Mouse (Mus musculus): ENCODE results near the gene Olfr1394. TPM values are rescaled to one million over a fixed set of nuclear protein-coding genes. Genes with fewer than 3 reads are reported as not detected.

Gene Olfr1394
- not detected for polyA plus RNA-seq (2014; fragmentation: Illumina TruSeq; extraction: RNeasy Lipid Tissue Mini Kit (QIAGEN cat#74804))

DNA sequence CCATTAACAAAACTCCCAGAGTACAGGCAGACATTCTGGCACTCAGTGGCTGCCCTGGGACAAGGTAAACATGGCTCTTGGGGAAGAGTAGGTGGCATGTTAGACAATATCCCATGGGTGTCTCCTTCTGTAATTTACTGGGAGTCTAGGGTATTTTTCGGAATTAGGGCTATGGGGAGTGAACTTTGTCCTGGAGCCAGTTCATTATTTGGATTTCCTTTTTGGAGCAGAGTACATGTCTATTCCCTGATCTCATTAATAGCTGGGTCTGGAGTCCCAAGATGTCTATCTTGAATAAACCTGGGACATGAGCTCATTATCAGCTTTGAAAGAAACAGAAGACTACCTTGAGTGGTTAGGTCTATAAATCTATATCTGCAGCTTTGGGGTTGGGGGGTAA is at the start of gene Olfr1394:
Gene Olfr1394 (plus strand): TSS at position 301 of the 400 bp plus-strand sequence.

DNA sequence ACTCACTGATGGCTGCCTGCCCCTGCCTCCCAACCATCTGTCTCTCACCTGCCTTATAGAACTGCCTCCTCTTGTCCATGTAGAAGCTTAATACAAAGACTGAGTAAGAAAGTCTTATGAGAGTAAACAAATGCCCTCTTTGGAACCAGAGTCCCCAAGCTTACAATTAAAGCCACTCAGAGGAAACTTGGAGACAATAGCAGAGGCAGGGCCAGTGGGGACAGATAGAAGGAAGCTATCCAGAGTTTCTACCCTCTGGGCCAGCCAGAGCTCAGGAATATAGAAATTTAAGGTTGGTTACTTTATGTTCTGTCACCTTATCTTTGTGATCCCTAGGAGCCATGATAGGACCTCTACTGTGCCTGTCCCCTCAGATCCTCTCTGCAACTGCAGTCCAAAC is 39.4 kb upstream of the Olfr1394 start, which contains the start of gene Olfr1396:
Gene Olfr1396 (minus strand): TSS at position 101 of the 400 bp plus-strand sequence.

DNA sequence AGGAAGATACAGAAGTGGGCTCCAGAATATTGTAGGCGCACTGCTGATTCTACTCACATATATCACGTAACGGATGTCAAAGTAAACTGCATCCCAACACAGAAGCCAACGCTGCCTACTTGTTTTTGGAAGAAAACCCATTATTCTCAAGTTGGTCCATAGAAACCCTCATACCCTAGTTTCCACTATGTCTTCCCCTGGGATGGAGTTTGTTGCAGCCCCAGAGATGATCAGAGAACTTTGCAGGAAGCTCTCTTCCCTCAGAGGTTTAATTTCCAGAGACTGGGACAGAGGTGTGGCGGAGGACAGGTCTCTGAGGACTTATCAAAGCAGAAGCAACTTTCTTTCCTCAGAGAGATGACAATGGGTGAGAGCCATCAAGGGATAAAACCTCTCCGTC is 12.2 kb upstream of the Olfr1394 start, which contains the start of gene Olfr1395:
Gene Olfr1395 (plus strand): TSS at position 301 of the 400 bp plus-strand sequence.

DNA sequence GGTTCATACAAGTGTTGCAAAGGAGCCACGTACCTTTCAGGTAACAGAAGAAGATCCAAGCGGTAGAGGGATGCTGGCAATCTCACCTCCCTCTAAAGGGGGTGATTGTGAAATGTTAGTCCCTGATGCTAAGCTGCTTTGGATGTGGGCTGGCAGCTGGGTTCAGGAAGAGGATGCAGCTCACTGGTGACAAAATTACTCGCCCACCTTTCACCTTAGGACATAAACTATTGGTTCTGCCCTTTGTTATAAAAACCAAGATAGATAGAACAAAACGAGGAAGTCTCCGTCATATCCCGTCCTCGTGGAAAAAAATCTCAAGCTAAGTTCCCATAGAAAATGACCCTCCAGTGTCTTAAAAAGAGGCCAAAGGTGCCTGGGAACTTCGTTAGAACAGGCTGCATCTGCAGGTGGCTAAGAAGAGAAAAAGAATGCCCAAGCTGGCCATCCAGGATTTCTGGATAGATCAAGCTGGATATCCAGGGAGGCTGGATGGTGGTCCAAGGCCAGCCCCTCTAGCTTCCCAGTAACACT is 32.8 kb downstream of the Olfr1394 start, which contains the start of gene Btnl9:
Gene Btnl9 (minus strand): TSS at position 205 of the 534 bp plus-strand sequence.

DNA sequence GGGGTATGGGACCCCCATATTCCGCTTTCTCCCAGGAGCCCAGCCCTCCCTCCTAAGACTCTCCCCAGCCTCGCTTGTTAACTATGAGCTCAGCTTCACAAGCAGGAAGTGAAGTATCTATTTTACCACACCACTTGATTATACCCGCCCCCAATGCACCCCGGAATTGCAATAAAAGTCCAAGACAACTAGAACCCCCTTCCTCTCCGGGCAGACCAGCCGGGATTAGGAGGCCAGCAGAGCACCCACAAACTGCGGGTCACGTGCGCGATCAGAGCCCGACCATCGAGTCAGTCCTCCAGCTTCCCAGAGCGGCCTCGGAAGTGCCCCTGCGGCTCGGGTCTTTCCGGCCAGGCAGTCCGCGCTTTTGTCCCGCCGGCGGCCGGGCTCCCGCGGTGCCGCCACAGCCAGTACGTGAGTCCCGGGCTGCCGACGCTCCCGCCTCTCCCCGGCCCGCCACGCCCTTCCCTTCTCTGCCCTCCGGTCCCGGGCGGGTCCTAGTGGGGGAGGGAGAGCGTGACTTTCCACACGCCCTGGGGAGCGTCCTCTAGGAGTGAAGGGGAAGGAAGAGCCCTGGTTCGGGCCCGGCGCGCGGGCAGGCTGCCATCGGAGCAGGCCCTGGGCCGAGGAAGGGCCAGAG is 49.1 kb downstream of the Olfr1394 start, which contains the start of gene Zfp62:
Gene Zfp62 (plus strand): TSS at position 164 of the 640 bp plus-strand sequence.

Other genes with a start within 250 kb of the Olfr1394 start
- gene Psme2b, start 208.2 kb upstream of the Olfr1394 start, polyA plus RNA-seq (2014; fragmentation: Illumina TruSeq; extraction: RNeasy Lipid Tissue Mini Kit (QIAGEN cat#74804)): 0.68 TPM
- 1.6 TPM for gene Olfr56, start 175.5 kb upstream of the Olfr1394 start, polyA plus RNA-seq (2014; fragmentation: Illumina TruSeq; extraction: RNeasy Lipid Tissue Mini Kit (QIAGEN cat#74804))
- 2.4 TPM for gene 9930111J21Rik1, start 175.0 kb upstream of the Olfr1394 start, polyA plus RNA-seq (2014; fragmentation: Illumina TruSeq; extraction: RNeasy Lipid Tissue Mini Kit (QIAGEN cat#74804))
- 0.83 TPM for gene Gm12185, start 162.2 kb upstream of the Olfr1394 start, polyA plus RNA-seq (2014; fragmentation: Illumina TruSeq; extraction: RNeasy Lipid Tissue Mini Kit (QIAGEN cat#74804))
- gene Tgtp1, start 160.2 kb upstream of the Olfr1394 start, polyA plus RNA-seq (2014; fragmentation: Illumina TruSeq; extraction: RNeasy Lipid Tissue Mini Kit (QIAGEN cat#74804)): 10.0 TPM
- gene 9930111J21Rik2, start 103.1 kb upstream of the Olfr1394 start, polyA plus RNA-seq (2014; fragmentation: Illumina TruSeq; extraction: RNeasy Lipid Tissue Mini Kit (QIAGEN cat#74804)): 14.9 TPM
- 21.7 TPM for gene Tgtp2, start 90.2 kb upstream of the Olfr1394 start, polyA plus RNA-seq (2014; fragmentation: Illumina TruSeq; extraction: RNeasy Lipid Tissue Mini Kit (QIAGEN cat#74804))
- 19.0 TPM for gene Ifi47, start 77.8 kb upstream of the Olfr1394 start, polyA plus RNA-seq (2014; fragmentation: Illumina TruSeq; extraction: RNeasy Lipid Tissue Mini Kit (QIAGEN cat#74804))
- gene Olfr1396, start 39.5 kb upstream of the Olfr1394 start, polyA plus RNA-seq (2014; fragmentation: Illumina TruSeq; extraction: RNeasy Lipid Tissue Mini Kit (QIAGEN cat#74804)): 0.20 TPM
- gene Olfr1395, start 12.1 kb upstream of the Olfr1394 start, polyA plus RNA-seq (2014; fragmentation: Illumina TruSeq; extraction: RNeasy Lipid Tissue Mini Kit (QIAGEN cat#74804)): not detected
- gene Btnl9, start 32.8 kb downstream of the Olfr1394 start, polyA plus RNA-seq (2014; fragmentation: Illumina TruSeq; extraction: RNeasy Lipid Tissue Mini Kit (QIAGEN cat#74804)): 5.2 TPM
- gene Zfp62, start 48.9 kb downstream of the Olfr1394 start, polyA plus RNA-seq (2014; fragmentation: Illumina TruSeq; extraction: RNeasy Lipid Tissue Mini Kit (QIAGEN cat#74804)): 234 TPM
- 16.9 TPM for gene Mgat1, start 89.8 kb downstream of the Olfr1394 start, polyA plus RNA-seq (2014; fragmentation: Illumina TruSeq; extraction: RNeasy Lipid Tissue Mini Kit (QIAGEN cat#74804))
- gene Olfr1393, start 123.9 kb downstream of the Olfr1394 start, polyA plus RNA-seq (2014; fragmentation: Illumina TruSeq; extraction: RNeasy Lipid Tissue Mini Kit (QIAGEN cat#74804)): not detected
- not detected for gene Olfr1392, start 130.9 kb downstream of the Olfr1394 start, polyA plus RNA-seq (2014; fragmentation: Illumina TruSeq; extraction: RNeasy Lipid Tissue Mini Kit (QIAGEN cat#74804))
- not detected for gene Olfr10, start 150.4 kb downstream of the Olfr1394 start, polyA plus RNA-seq (2014; fragmentation: Illumina TruSeq; extraction: RNeasy Lipid Tissue Mini Kit (QIAGEN cat#74804))
- not detected for gene Olfr1391, start 168.4 kb downstream of the Olfr1394 start, polyA plus RNA-seq (2014; fragmentation: Illumina TruSeq; extraction: RNeasy Lipid Tissue Mini Kit (QIAGEN cat#74804))
- gene Olfr1390, start 180.8 kb downstream of the Olfr1394 start, polyA plus RNA-seq (2014; fragmentation: Illumina TruSeq; extraction: RNeasy Lipid Tissue Mini Kit (QIAGEN cat#74804)): not detected